Mouse (Mus musculus) kidney, adult 9 months (tissue): Measurements from ENCODE around the gene Itpr2.

Source experiments
- DNase-seq: peaks from one replicate; pipeline ENCODE4 v3.0.0; 2022

Gene Itpr2

GRCm38 (mm10) chr6:146136646-146137045 lies 365.4 kb downstream of the Itpr2 start:
- DNase-seq = no peak

GRCm38 (mm10) chr6:146136244-146136643 lies 365.8 kb downstream of the Itpr2 start:
- no peak for DNase-seq

GRCm38 (mm10) chr6:146135291-146135690 lies 366.7 kb downstream of the Itpr2 start:
- DNase-seq = no peak

- no peak for DNase-seq
These were observed 368.1 kb downstream of the Itpr2 start for GRCm38 (mm10) chr6:146133921-146134320.

- no peak for DNase-seq
These were observed 373.0 kb downstream of the Itpr2 start for GRCm38 (mm10) chr6:146129066-146129465.

GRCm38 (mm10) chr6:146126823-146127681 lies 375.0 kb downstream of the Itpr2 start:
- DNase-seq = no peak

- peak; percentile 35 for DNase-seq
These were observed 376.4 kb downstream of the Itpr2 start for GRCm38 (mm10) chr6:146125621-146126020.

- no peak for DNase-seq
These were observed 377.5 kb downstream of the Itpr2 start for GRCm38 (mm10) chr6:146124479-146124878.

GRCm38 (mm10) chr6:146123656-146124055 lies 378.4 kb downstream of the Itpr2 start:
- DNase-seq = no peak

GRCm38 (mm10) chr6:146120172-146120571 lies 381.9 kb downstream of the Itpr2 start:
- no peak for DNase-seq

- no peak for DNase-seq
These were observed 387.2 kb downstream of the Itpr2 start for GRCm38 (mm10) chr6:146114731-146115302.

GRCm38 (mm10) chr6:146114071-146114470 lies 388.0 kb downstream of the Itpr2 start:
- no peak for DNase-seq

- no peak for DNase-seq
These were observed 388.9 kb downstream of the Itpr2 start for GRCm38 (mm10) chr6:146113085-146113484.

GRCm38 (mm10) chr6:146112211-146112610 lies 389.8 kb downstream of the Itpr2 start:
- no peak for DNase-seq

- no peak for DNase-seq
These were observed 390.2 kb downstream of the Itpr2 start for GRCm38 (mm10) chr6:146111781-146112180.

GRCm38 (mm10) chr6:146110832-146111741 lies 390.9 kb downstream of the Itpr2 start:
- DNase-seq = peak; percentile 11

- no peak for DNase-seq
These were observed 391.6 kb downstream of the Itpr2 start for GRCm38 (mm10) chr6:146110425-146110824.

- no peak for DNase-seq
These were observed 393.3 kb downstream of the Itpr2 start for GRCm38 (mm10) chr6:146108695-146109094.

GRCm38 (mm10) chr6:146107117-146107832 lies 394.7 kb downstream of the Itpr2 start:
- no peak for DNase-seq

- DNase-seq = no peak
These were observed 418.7 kb downstream of the Itpr2 start for GRCm38 (mm10) chr6:146083056-146083961.

GRCm38 (mm10) chr6:146082476-146082875 lies 419.5 kb downstream of the Itpr2 start:
- no peak for DNase-seq
